Mouse (Mus musculus): Measurements from ENCODE around the gene Elp5.

The Elp5 gene

DNA sequence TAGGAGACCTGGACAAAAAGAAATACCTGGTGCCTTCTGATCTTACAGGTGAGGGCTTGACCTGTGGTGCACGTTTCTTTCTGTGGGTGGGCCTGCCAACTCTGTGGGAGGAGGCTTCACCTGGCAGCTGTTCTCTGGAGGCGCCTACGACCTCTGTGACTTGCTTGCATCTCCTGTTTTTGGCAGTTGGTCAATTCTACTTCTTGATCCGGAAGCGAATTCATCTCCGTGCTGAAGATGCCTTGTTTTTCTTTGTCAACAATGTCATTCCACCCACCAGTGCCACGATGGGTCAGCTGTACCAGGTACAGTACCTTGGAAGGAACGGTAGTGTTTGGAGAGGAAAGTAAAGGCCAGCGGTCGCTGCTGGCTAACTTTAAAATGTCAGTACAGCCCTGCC lies 10.1 kb upstream of the Elp5 start:
- in situ Hi-C loops (cut with MboI, MseI): loop anchor here (10.0 kb wide), 1 partner anchor 898 kb away; the partner anchor contains the start of gene Per1

- in situ Hi-C loops (cut with MboI, MseI): loop anchor here (10.0 kb wide), 1 partner anchor 897 kb away; the partner anchor contains the start of gene Per1
Observed at GRCm38 (mm10) chr11:69991711-69992110, 9.4 kb upstream of the Elp5 start.

DNA sequence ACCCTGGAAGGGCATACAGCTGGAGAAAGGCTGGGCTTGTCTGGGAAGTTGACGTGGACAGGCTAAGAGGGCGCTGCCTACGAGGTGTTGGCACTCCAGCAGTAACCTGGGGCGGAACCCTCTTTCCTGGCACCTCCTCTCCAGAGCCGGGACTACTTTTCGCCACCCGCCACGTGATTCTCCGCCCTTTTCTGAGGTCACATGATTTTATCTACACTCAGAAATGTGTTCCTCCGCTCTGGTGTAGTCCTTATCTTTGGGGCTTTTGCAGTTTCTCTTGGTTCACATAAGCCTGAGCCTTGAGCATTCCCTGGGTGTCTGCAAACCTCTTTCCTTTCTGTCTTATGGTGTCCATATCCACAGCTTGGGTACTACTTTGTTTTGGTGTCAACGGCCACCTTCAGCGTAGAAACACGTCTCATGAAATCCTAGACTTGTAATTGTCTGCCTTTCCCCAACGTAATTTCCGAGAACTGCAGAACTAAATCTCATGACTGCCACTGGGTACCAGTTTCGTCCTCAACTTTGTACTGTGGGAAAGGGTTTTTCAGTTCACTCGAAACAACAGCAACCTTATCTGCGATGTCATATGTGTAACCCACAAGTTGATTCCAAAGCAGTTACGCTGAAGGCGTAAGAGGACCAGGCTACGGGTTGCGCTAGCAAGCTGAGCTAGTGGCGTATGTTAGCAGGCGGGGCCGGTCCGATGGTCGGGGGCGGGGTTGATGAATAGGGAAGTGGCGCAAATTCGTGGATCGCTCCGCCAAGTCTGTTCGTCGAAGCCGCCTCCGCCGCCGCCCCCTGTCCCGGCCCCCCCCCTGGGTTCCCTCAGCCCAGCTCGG lies 8.8 kb upstream of the Elp5 start, which contains the start of gene Gabarap:
Gene Gabarap (plus strand): TSS at position 294 of the 842 bp plus-strand sequence.
- in situ Hi-C loops (cut with MboI, MseI): loop anchor here (10.0 kb wide), 1 partner anchor 896 kb away; the partner anchor contains the start of gene Per1

DNA sequence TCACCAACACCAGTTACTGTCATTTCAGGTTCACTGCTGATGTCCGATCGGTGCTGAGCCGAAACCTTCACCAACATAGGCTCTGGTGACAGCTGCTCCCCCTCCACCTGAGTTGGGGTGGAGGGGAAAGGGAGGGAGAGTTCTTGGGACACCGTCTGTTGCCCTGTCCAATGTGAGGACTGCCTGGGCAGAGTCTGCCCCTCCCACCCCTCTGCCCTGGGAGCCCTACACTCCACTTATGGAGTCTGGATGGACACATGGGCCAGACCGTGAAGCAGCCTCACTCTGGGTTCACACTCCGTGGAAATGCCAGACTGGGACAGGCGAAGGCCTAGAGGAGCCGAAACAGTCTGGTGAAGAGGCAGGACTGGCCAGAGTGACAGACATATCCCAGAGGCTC lies 7.6 kb upstream of the Elp5 start:
- in situ Hi-C loops (cut with MboI, MseI): loop anchor here (10.0 kb wide), 1 partner anchor 895 kb away; the partner anchor contains the start of gene Per1

GRCm38 (mm10) chr11:69984431-69984830 lies 2.1 kb upstream of the Elp5 start:
- in situ Hi-C loops (cut with MboI, MseI): no loop called here

GRCm38 (mm10) chr11:69983377-69983776 lies 1.1 kb upstream of the Elp5 start:
- in situ Hi-C loops (cut with MboI, MseI): no loop called here

GRCm38 (mm10) chr11:69982877-69983276 lies 560 bp upstream of the Elp5 start:
- in situ Hi-C loops (cut with MboI, MseI): no loop called here

GRCm38 (mm10) chr11:69981141-69981762 lies 1.1 kb downstream of the Elp5 start, which contains the start of gene Ctdnep1:
Gene Ctdnep1, plus strand, starts transcription at chr11:69981156.
- in situ Hi-C loops (cut with MboI, MseI): no loop called here

GRCm38 (mm10) chr11:69980196-69981140 lies 1.8 kb downstream of the Elp5 start:
- in situ Hi-C loops (cut with MboI, MseI): no loop called here

DNA sequence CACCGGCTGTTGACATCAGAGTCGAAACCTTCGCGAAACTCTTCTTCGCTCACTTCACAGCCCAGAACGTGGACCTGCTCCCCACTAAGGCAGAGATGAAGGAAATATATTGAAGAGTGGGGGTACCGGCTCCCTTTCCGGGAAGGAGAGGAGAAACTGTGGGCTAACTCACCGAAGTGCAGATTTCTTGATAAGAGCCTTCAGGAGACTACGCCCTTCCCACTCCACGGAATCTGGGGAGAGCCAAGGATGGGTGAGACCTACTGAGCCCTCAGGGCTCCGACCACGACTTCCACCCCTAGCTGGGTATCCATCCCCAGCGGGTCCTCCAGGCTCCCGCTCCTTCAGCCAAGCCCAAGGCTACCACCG lies 2.5 kb downstream of the Elp5 start:
- in situ Hi-C loops (cut with MboI, MseI): no loop called here

GRCm38 (mm10) chr11:69976271-69976670 lies 6.0 kb downstream of the Elp5 start:
- in situ Hi-C loops (cut with MboI, MseI): no loop called here

GRCm38 (mm10) chr11:69974907-69975306 lies 7.4 kb downstream of the Elp5 start:
- in situ Hi-C loops (cut with MboI, MseI): no loop called here

DNA sequence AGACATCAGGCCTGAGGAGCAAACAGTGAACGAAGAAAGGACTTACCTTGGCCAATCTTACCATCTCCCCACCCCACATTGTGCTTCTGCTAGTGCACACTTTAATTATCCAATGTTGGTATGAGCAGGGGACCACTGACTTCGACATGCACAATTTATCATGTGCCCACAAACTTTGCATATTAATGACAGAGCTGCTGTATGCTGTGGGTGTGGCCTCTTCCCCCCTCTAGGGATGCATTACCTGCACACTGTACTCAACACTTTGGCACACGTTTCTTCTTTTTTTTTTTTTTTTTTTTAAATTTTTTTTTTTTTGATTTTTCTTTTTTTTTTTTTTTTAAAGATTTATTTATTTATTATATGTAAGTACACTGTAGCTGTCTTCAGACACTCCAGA lies 11.5 kb downstream of the Elp5 start:
- in situ Hi-C loops (cut with MboI, MseI): no loop called here

- in situ Hi-C loops (cut with MboI, MseI): no loop called here
Observed at GRCm38 (mm10) chr11:69970222-69970621, 12.1 kb downstream of the Elp5 start.

- in situ Hi-C loops (cut with MboI, MseI): no loop called here
Observed at GRCm38 (mm10) chr11:69968793-69969192, 13.5 kb downstream of the Elp5 start.

- in situ Hi-C loops (cut with MboI, MseI): no loop called here
Observed at GRCm38 (mm10) chr11:69966860-69967517, 15.3 kb downstream of the Elp5 start.

GRCm38 (mm10) chr11:69966006-69966859 lies 16.1 kb downstream of the Elp5 start:
- in situ Hi-C loops (cut with MboI, MseI): no loop called here

GRCm38 (mm10) chr11:69965271-69966005 lies 16.9 kb downstream of the Elp5 start:
- in situ Hi-C loops (cut with MboI, MseI): no loop called here

GRCm38 (mm10) chr11:69964650-69965270 lies 17.6 kb downstream of the Elp5 start, which contains the start of gene Cldn7:
Gene Cldn7, plus strand, starts transcription at chr11:69964779.
- in situ Hi-C loops (cut with MboI, MseI): no loop called here
